Mouse (Mus musculus) erythroid progenitor cell, adult 5-6 weeks (primary cell): ENCODE results near the gene Gpr119. TPM values are rescaled to one million over a fixed set of nuclear protein-coding genes. Genes with fewer than 3 reads are reported as not detected.

ENCODE experiments used
- ATAC-seq: replicated peaks from 2 replicates; pipeline ENCODE4 v1.8.0; 2016; ENCODE audit warnings: moderate number of reproducible peaks, mild to moderate bottlenecking, moderate TSS enrichment, inconsistent platforms; ENCODE audit not compliant: poor library complexity, low FRiP score, severe bottlenecking
- total RNA-seq, 2 experiments: library from RNA; stranded (forward) in 1 of 2; stranded (reverse) in 1 of 2; fragments of 150-400 nt in 1 of 2; fragments of 186-747, 209-891 nt in 1 of 2; gene quantifications; 2 replicates each; pipeline versions ENCODE4 v1.2.3 to v1.2.4; 2015 to 2017; ENCODE audit warnings: low replicate concordance in 2 of 2

The Gpr119 gene
- total RNA-seq (2015; ENCODE audit: low replicate concordance), result not detected in 2 replicates
- not detected in 2 replicates for total RNA-seq (2017; ENCODE audit: low replicate concordance)

- no peak for ATAC-seq
Observed at GRCm38 (mm10) chrX:48674171-48674570, at the start of gene Gpr119. Gene Gpr119 (minus strand): TSS chrX:48674478.

DNA sequence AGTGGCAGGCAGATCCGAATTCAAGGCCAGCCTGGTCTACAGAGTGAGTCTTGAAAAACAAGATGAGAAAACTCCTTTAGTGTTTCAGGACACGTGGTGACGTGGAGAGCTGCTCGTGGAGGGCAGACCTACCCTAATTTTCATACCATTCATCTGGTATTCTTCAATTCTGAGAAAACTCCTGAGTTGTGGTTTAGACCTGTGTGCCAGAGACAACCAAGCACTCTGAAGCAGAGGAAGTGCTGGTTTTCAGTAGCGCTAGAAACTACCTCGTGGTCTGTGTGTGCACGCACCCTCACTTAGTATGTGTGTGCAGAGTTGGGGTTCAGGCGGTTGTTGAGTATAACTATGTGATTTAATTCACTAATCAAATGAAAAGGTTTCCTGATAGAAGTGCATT lies 38.6 kb upstream of the Gpr119 start:
- ATAC-seq, result no peak

DNA sequence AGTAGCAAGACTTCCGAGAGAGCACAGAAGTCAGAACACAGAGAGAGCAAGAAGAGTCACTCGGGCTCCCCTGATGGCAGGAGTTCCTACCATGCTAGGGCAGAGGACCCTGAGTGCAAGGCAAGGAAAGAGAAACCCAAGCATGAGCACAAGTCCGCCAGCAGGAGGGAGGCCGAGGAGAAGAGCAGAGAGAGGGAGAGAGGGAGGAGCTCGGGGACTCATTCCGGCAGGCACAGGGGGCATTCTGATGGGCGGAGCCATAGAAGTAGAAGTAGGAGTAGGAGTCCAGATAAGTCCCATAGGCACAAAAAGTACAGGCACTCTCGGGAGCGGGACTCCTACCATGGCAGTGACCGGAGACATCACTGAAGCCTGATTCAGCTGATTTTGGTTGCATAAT lies 35.4 kb upstream of the Gpr119 start:
- no peak for ATAC-seq

GRCm38 (mm10) chrX:48694864-48695371 lies 20.6 kb upstream of the Gpr119 start, which contains the start of gene Rbmx2:
Gene Rbmx2 (plus strand): TSS chrX:48695004.
- ATAC-seq, result peak; percentile 98

- peak; percentile 44 for ATAC-seq
Observed at GRCm38 (mm10) chrX:48694460-48694859, 20.2 kb upstream of the Gpr119 start.

DNA sequence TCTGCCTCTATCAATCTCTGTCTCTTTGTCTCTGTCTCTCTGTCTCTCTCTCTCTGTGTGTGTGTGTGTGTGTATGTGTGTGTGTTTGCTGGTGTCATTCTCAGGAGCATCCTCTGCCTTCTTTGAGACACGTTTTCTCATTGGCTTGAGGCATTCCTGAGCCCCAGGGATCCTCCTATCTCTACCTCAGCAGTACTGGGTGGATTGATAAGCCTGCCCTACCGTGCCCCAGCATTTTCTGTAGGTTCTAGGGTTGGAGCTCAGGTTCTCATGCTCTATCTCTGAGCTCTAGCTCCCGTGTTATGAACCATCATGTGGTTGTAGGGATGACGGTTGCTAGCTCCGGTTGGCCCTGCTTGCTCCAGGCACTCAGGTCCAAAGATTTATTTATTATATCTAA lies 9.6 kb upstream of the Gpr119 start:
- no peak for ATAC-seq

DNA sequence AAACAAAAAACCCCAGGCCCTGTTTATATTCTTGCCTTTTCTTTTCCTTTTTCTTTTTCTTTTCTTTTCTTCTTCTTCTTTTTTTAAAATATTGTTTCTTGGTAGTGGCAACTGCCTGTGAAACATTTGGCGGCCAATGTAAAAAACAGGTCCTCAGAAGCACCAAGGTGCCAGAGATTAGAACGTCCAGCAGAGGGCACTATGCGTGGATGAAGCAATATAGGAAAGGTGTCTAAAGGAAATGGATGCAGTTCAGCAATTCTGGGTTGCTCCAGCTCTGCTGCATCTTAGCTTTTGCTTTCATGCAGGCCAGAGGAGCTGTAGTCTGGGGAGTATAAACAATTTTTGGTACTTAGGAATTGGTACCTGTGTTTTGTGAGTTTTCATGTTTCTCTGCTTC lies 9.2 kb upstream of the Gpr119 start:
- no peak for ATAC-seq

- ATAC-seq, result no peak
Observed at GRCm38 (mm10) chrX:48671714-48672113, 2.6 kb downstream of the Gpr119 start.

- ATAC-seq, result no peak
Observed at GRCm38 (mm10) chrX:48669588-48669987, 4.7 kb downstream of the Gpr119 start.

GRCm38 (mm10) chrX:48666807-48667206 lies 7.5 kb downstream of the Gpr119 start:
- no peak for ATAC-seq

DNA sequence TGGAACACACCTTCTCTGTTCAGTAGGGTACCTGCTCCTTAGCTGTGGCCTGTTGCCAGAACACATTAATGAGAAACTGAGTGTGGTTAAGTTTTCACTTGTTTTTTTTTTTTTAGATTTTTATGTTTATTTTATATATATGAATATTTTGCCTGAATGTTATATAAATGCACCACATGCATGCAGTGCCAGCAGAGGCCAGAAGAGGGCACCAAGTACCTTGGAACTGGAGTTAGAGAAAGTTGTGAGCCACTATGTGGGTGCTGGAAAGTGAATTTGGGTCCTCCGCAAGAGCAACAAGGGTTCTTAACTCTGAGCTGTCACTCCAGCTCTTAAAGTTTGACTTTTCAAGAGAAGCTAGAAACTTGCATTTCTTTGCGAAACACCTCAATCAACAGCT lies 30.2 kb downstream of the Gpr119 start:
- no peak for ATAC-seq

- no peak for ATAC-seq
Observed at GRCm38 (mm10) chrX:48637032-48637431, 37.2 kb downstream of the Gpr119 start.

GRCm38 (mm10) chrX:48624054-48624420 lies 50.2 kb downstream of the Gpr119 start:
- no peak for ATAC-seq

DNA sequence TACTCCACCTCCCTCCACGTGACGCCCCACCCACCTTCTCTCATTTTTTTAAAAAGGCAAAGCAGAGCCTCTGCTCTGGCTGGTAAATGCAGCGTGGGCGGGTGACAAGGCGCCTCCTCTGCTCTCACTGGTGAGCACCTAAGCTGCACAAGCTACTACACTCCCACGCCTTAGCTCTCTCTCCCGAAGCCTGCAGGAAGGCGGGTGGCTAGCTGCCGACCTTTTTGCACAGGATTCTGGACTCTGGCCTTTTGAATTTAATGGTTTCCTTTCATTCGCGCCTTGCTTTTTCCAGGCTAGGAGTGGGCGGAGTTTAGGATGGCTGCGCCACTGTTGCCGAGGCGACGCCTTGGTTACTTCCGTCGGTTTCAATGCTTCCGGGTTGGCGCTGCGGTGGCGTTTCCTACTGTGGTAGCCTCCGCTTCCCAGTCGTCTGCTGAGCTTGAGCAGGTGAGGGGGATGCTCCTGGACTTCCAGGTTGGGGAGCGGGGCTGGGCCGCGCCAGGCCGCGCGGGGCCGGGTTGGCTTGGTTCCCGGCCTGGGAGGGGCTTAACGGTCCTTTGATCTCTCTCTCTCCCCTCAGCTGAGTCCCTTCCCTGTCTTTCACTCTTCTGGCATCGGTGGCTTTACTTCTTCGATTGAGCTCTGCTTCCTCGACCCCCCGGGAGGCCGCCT lies 50.8 kb downstream of the Gpr119 start, which contains the start of gene Slc25a14:
Gene Slc25a14, plus strand, starts transcription at position 35 of the 675 bp plus-strand sequence.
- ATAC-seq, result peak; percentile 99

- no peak for ATAC-seq
Observed at GRCm38 (mm10) chrX:48623049-48623378, 51.3 kb downstream of the Gpr119 start.

Other genes starting within 250 kb of the Gpr119 start
- gene Elf4, start 211.3 kb downstream of the Gpr119 start, total RNA-seq (2015; ENCODE audit: low replicate concordance), result 18.0 and 23.5 TPM in 2 replicates
- gene Elf4, start 211.3 kb downstream of the Gpr119 start, total RNA-seq (2017; ENCODE audit: low replicate concordance), result 5.1 and 10.3 TPM in 2 replicates
- gene Aifm1, start 160.9 kb downstream of the Gpr119 start, total RNA-seq (2015; ENCODE audit: low replicate concordance), result 23.4 and 33.5 TPM in 2 replicates
- gene Aifm1, start 160.9 kb downstream of the Gpr119 start, total RNA-seq (2017; ENCODE audit: low replicate concordance), result 15.8 and 31.9 TPM in 2 replicates
- not detected in 2 replicates for gene Rab33a, start 155.2 kb downstream of the Gpr119 start, total RNA-seq (2015; ENCODE audit: low replicate concordance)
- gene Rab33a, start 155.2 kb downstream of the Gpr119 start, total RNA-seq (2017; ENCODE audit: low replicate concordance), result not detected in 2 replicates
- gene Zfp280c, start 80.0 kb downstream of the Gpr119 start, total RNA-seq (2015; ENCODE audit: low replicate concordance), result 8.3 and 13.4 TPM in 2 replicates
- 2.8 and 4.0 TPM in 2 replicates for gene Zfp280c, start 80.0 kb downstream of the Gpr119 start, total RNA-seq (2017; ENCODE audit: low replicate concordance)
- gene Slc25a14, start 51.1 kb downstream of the Gpr119 start, total RNA-seq (2015; ENCODE audit: low replicate concordance), result 1.4 and 21.8 TPM in 2 replicates
- 8.8 TPM in 1 of 2 replicates, not detected in the other for gene Slc25a14, start 51.1 kb downstream of the Gpr119 start, total RNA-seq (2017; ENCODE audit: low replicate concordance)
- gene Rbmx2, start 20.5 kb upstream of the Gpr119 start, total RNA-seq (2015; ENCODE audit: low replicate concordance), result 22.0 and 41.1 TPM in 2 replicates
- 19.8 and 28.5 TPM in 2 replicates for gene Rbmx2, start 20.5 kb upstream of the Gpr119 start, total RNA-seq (2017; ENCODE audit: low replicate concordance)
- gene Gm595, start 203.2 kb upstream of the Gpr119 start, total RNA-seq (2015; ENCODE audit: low replicate concordance), result not detected in 2 replicates
- not detected in 2 replicates for gene Gm595, start 203.2 kb upstream of the Gpr119 start, total RNA-seq (2017; ENCODE audit: low replicate concordance)